Mouse (Mus musculus) adrenal gland, adult 8-10 months (tissue): ENCODE measurements around the gene Bcl2l14. TPM values are rescaled to one million over a fixed set of nuclear protein-coding genes. Genes with fewer than 3 reads are reported as not detected.

Experiments
- DNase-seq: peaks from one replicate; pipeline ENCODE4 v3.0.0; 2022
- total RNA-seq, 4 experiments: library from RNA; stranded (reverse); gene quantifications; 2 replicates each; pipeline ENCODE4 v1.2.4; 2022

Gene Bcl2l14
- total RNA-seq, 4 experiments from 2014 or later: 0.12 to 0.22 TPM; not detected in 2

DNA sequence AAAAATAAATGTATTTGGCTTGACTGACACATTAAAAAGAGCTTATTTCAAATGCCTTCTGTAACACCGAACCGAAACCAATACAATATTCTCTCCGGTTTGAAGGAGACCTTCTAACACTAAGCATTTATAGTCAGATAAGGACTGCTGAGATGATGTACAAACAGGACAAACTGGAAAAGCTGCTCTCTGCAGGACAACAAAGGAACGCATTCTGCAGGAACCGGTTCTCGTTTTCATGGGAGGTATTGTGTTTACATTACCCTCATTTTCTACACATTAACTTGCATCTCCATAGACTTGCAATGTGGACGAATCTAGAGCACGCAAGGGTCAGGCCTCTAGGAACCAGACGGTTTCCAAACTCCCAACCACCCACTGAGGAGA is 7.6 kb downstream of the Bcl2l14 start:
- no peak for DNase-seq

DNA sequence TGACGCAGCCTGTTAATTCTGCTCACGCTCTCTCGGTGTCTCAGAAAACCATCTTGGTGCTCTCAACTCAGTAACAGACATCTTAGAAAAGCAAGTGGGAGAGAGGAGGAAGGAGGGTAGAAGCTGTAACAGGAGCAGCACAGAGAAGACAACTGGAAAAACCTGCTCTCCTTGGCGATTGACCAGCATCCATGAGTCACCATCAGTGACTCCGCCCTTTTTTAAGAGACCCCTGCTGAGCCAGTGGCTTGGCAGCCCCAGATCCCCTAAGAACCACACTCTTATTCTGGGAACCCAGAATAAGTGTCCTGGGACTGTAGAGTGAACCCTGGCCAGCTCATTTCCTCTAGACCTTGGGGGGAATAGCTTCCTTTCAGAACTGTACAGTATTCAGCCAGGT is 11.1 kb downstream of the Bcl2l14 start:
- DNase-seq: no peak

DNA sequence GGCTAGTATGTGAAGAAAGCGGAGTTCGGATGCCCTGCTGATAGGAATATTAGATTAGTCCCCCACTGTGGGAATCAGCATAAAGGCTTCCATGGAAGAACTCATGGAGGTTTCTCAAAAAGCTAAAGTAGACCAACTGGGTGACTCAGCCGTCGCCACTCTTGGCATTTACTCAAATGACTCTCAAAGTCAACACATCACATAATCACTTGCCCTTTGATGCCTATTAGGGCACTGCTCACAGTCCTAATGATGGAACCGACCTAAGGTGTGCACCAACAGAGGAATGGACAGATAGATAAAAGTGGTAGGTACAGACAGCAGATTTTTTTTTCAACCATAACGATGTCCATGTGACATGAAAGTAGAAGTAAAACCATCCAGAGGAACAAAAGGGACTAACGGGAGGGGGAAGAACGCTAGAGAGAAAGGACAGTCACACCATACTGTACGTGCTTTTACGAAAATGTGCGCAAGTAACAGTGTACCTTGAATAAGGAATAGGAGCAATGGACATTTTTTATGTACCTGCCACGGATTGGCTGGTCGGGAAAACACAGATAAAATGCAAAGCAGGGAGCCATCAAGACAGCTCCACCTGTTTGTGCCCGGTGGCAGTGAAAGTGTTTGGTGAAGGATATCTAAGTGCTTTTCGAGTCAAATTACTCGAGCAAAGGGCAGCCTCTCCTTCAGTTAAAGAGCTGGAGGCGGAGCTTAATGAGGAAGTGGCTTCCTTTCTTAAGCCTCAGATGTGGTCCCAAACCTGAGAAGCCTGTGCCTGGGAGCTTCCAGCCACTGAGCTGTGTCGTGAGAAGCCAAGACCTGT is 17.8 kb downstream of the Bcl2l14 start:
- no peak for DNase-seq

DNA sequence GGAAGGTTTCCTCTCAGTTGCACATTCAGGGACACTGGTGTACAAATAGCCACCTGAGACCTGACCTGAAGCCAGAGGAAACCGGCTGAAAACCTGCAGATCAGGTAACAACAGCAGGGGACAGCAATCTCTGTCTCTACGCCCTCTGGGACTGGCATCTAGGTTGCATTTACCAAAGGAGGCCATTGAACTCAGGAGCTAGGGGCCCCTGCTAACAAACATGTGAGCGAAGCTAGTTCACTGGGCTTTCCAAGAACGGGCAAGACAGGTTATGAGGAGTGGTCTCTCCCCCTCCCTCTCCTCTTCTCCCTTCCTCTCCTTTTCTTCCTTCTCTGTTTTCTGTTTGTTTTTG is 18.4 kb downstream of the Bcl2l14 start:
- DNase-seq: no peak

DNA sequence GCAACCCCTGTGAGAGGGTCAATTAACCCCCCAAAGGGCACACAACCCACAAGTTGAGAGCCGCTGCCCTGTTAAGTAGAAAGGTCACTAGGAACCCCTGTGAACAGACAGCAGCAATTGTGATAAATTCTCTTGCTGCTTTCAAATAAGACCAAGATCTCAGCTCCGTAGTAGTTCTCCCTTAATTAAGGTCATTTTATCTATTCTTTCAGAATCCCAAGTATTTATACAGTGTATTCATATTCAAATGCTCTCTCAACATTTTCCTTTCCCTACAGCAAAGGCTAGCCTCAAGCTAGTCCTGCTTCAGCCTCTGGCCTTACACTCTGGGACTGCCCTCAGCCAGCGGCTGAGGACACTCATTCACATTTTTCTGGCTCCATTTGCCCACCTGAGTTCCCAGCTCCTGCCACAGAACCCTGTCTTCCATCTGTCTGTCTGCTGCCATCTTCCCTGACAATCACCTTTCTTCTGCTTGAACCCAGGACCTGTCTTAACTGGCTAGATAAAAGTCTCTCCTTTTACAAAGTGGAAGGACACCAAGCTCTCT is 20.5 kb downstream of the Bcl2l14 start:
- DNase-seq: no peak

DNA sequence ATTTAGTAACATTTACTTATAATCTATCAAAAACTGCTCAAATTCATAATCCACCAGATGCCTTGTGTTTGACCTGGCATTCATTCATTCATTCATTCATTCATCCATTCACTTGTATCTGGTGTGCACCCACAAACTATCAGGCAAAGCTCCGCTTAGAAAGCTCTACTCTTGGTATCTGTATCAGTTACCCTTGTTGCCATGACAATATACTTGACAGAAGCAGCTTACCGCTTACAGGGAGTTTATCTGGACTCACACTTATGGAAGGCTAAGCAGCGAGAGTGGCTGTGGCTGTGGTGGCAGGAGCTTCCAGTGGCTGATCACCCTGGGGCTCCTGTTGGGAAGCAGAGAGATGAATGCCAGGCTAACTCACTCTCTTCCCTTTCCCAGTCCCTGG is 21.8 kb downstream of the Bcl2l14 start:
- DNase-seq: no peak

DNA sequence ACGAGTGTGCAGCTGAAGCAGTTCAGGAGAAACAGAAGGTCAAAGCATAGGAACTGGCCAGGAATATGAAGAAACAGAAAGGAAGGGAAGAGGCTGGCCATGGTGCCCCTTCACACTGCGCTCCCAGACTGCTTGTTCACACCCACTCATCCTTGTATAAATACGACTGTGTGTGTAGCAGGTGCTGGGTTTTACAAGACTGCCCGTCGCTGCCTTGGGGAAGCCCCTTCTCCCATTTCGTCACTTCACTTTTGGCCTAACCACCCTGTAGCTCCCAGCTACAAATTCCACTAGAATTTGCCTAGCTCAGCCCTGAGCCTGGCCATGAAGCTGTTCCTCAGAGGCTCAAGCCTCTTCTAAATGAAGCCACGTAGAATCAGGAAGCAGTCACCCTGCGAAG is 24.3 kb downstream of the Bcl2l14 start:
- no peak for DNase-seq

DNA sequence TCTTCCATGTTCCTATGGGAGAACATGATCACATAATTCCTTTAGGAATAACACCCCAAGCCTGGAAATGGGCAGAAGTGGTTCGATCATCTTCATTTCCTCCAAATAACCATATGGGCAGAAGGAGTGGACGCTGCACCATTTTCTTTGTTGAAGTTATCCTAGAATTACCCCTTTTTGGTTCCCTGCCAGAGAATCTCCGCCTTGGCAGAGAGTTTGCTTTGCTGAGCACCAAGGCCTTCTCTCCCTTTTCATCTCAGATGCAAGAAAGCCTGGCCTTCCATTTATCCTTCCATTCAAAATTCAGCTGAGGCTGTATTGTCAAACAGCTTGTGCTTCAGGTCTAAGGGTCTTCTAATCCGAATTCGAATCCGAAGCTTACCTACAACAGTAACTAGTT is 25.8 kb downstream of the Bcl2l14 start:
- peak; percentile 49 for DNase-seq

DNA sequence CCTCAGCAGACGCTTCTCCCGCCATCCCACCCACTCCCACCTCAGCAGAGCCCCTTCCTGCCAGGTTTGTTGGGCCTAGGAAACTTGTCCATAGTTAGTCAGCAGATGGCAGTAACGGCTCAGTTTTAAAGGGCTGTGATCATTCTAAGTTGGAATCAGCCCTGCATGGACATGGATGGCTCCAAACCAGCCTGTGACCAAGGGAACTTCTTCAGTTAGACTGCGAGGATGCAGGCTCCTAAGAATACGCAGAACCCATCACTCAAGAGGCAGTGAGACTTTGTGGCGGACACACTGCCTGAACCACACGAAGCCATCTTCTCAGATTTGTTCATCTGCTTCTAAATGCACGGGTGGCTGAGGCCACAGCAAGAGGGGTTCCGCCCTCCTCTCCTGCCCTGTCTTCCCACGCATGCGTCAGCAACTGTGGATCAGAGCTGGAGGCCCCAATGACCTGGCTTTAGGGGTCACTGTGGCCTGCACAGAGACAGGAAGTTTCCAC is 29.1 kb downstream of the Bcl2l14 start:
- peak; percentile 52 for DNase-seq

DNA sequence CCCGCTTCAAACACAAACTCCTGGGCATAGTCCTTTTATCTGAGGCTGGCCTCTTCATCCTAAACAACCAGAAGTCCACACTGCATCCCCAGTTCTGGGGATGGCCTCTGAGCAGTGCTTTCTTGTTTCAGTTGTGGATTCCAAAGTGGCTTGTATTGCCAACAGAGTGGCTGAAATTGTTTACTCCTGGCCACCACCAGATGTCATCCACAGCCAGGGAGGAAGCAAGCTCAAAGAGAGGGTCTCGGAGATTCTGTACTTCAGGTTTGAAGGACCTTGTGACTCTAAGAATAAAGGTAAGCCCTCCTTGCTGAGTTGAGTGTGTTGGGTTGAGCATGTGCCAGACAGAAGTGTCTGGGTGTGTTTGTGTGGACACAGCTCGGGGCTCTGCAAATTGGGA is 31.0 kb downstream of the Bcl2l14 start:
- no peak for DNase-seq

DNA sequence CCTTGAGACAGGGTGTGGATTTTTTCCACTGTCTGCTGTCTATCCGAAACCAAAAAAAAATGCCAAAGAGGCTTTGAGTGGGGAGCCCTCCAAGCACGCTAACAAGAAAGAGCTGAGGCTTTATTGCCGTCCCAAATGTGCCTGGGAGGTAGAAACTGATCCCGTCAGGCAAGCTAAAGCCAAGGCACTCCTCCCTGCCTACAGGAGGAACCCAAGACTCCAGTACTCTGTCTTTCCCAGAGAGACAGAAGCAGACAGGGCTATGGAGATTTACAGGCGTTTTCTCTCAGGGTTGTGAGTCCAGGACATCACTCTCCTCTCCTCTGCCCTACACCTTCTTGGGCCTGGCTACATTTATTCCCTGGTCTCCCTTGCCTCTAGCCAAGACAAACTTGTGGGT is 32.3 kb downstream of the Bcl2l14 start:
- DNase-seq: no peak

DNA sequence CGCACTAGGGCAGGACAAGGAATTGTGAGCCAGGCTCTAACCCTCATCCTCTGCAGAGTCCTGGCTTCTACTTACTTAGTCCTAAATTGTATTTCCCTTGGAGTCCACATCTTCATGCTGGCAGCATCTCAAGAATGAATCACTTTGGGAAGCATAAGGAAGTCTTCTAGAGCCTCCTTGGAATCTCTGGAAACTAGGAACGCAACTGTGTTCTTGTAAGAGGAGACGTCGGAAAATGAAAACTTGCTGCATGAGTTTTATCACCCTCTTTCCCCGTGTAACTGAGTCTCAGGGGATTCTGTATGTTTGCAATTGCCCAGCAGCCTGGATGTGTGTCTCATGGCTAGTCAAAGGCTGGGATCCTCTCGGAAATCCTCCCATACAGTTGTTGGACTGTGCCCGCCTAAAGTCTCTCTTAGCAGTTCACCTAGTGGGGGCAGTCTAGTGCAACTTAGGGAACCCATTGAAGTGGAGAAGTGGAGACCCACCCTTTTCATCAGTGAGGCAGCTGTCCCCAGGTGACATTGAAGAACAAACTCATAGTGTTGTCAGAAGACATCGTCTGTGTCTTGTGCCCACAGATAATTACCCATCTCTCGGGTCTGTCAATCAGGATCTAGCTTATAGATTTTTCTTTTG is 34.2 kb downstream of the Bcl2l14 start:
- DNase-seq: no peak

DNA sequence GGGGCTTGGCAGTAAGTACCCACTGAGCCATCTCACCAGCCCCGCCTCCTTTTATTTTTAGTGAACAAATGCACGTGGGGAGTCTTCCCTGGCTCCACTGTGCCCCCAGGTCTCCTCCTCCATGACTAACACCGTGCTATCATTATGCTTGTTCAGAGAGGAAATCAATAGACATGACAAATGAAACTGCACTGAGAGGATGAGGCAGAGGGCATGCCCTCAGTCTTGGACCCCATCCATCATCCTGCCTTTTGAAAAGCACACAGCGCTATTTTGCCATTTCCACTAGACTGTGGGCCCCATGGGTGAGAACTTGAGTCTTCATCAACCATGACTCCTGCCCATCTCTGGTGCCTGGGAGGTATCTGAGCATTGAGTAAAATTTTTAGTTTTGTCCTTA is 35.5 kb downstream of the Bcl2l14 start:
- no peak for DNase-seq

DNA sequence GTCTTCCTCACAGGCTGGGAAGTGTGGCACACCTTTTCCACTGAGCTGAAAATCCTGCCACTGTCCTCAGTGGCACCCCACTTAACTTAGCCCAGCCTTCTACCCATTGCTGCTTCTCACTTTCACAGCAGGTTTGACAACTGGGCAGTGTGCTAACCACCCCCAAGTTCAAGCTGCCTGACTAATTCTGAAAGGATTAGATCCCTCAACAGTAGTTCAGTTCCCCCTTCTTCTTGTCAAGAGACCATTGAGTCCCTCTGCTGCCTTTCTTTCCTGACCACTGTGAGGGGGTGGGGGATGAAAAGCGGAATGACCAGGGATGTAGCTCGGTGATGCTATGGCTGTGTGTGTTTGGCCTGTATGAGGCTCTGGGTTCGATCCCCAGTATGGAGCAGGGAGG is 37.2 kb downstream of the Bcl2l14 start:
- no peak for DNase-seq

DNA sequence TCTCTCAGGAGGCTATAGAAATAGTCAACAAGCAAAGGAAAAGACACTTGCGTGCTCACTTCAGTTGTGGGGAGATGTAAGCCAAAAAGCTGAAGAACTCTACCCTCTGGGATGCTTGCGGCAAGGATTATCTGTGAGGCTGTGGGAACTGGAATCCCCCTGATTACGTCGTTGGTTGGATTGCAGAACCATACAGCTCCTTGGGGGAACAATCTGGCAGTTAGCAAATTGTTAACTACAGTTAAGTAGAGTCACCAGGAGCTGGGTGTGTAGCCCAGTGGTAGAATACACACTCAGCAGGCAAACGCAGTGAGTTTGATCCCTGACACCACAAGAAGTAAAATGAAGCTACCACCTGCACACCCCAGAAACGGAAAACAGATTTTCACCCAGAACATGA is 37.9 kb downstream of the Bcl2l14 start:
- no peak for DNase-seq

DNA sequence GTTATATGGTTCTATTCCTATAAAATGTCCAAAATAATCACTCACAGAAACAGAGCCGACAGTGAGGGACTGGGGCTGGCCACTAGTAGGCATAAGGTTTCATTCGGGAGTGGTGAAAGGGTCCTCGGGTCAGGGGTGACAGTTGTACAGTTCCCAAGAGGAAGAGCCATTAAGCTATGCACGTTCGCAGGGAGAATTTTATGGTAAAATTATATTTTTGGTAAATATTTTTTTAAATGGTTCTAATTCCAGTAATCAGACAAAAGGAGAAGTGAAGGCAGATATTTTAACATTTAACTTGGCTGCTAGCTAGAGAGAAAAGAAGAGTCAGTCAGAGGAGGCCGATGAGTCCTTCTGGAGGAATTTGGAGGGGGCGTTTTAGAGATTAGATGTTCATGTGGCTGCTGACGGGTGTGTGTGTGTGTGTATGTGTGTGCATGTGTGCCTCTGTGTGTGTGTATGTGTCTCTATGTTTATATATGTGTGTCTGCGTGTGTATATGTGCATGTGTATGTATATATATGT is 38.8 kb downstream of the Bcl2l14 start:
- DNase-seq: no peak

DNA sequence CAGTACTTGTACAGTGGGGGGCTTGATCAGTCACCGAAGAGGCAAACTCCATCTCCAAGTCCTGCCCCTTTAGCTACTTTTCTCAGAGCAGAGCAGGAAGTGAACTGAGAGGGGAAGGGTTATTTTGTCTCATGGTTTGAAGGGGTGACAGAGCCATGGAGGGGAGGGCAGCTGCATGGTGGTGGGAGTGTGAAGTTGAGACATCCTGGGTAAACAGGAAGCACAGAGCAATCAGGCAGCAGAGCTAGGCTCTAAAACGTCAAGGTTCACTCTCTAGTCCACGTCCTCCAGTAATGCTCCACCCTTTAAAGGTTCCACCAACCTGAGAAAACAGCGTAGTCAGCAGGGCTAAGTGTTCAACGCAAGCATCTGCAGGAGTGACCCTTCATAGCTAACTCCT is 40.8 kb downstream of the Bcl2l14 start:
- no peak for DNase-seq

DNA sequence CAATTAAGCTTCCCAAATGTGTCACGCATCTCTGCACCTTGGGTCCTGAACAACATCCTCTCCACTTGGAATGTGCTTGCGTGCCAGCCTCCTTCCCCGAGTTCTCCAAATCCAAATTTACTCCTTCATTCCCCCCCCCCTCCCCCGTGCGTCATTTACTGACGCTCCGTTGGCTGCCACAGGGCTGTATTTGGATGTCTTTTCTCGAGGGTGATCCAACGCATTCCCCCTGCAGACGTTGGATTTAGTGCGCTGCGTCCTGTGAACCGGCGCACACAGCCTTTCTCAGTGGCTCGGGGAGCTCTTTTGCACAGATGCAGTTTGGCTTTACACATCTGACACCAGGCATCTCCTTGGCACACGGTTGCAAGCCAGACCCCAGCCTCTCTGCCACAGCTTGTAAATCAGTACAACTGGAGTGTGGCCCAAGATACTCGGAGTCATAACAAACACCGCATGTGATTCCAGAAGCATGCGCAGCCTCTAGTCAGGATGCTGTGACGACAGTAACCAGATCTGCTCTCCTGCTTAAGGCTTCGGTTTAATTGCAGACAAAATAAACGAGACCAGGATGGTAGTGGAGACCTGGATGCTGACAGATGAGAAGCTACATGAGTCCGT is 43.4 kb downstream of the Bcl2l14 start:
- DNase-seq: no peak

DNA sequence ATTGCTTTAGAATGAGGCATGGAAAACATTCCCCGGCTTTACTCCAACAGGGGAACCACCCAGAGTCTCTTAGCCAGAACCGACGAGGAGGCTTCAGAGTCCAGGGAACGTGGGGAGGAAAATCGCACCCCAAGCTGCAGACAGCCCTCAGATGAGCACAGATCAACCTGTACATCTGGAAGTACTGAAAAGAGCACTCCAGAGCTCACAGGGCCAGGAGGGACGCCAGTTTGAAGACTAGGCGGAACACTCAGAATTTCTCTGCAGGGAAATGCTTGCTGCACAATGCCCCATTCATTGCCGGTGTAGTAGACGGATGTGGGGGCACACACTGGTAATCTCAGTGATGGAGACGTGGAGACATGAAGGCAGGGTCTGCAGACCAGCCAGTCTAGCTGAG is 43.9 kb downstream of the Bcl2l14 start:
- DNase-seq: no peak

DNA sequence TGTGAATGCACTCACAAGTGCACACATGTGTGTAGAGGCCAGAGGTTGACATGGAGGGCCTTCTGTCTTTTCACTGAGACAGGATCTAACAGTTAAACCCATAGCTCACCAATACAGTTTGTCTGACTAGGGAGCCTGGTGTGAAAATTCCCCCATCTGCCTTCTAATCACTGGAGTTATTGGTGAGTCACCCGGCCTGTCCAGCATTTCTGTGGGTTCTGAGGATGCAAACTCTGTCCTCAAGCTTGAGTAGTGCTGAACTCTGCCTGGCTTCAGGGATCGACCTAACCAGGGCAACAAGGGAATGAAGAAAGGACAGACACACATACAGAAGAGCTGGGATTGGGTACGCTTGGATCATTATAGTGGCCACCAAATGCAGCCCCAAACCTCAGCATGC is 45.6 kb downstream of the Bcl2l14 start:
- DNase-seq: no peak

DNA sequence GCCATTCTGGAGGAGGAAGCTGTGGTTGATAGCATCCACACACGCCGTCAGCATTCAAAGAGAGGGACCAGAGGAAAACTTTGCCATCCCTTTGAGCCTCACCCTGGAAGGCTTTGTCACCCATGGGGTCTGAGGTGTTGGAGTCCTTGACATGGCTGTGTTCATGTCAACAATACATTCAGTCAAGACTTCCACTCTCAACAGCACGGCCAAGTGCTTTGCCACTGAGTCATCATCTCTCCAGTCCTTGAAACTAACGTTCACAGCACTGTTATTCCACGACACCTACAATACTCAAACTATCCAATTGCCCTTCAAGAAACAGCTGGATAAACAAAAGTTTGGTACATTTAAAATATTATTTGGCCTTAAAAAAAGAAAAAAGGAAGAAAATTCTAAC is 46.1 kb downstream of the Bcl2l14 start:
- DNase-seq: no peak

DNA sequence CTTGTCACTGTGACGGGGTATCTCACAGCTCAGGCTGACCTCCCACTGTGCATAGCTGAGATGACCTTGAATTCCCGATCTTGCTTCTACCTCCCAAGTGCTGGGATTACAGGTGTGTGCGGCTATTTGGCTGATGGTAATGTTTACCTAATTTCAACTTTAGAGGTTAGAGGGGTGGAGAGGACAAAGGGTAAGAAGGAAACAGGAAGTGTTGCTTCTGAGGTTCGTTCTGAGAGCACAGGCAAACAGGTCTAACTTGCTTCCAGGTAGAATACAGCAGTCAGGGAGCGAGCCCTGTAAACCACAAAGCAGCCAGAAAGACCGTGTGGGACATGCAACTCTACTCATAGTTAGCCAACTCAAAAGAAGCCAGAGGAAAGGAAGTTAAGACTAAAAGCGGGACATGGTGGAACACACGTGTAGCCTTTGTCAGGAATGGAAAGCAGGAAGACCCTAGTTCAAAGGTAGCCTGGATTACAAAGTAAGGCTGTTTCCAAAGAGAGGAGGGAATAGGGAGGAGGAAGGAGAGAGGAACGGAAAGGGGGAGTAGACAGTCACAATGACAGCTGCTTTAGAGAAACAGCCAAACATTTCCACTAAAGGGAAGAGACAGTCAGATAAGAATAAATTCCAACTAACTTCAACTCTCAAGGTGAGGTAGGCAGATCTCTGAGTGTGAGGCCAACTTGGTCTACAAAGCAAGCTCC is 47.2 kb downstream of the Bcl2l14 start:
- DNase-seq: no peak

DNA sequence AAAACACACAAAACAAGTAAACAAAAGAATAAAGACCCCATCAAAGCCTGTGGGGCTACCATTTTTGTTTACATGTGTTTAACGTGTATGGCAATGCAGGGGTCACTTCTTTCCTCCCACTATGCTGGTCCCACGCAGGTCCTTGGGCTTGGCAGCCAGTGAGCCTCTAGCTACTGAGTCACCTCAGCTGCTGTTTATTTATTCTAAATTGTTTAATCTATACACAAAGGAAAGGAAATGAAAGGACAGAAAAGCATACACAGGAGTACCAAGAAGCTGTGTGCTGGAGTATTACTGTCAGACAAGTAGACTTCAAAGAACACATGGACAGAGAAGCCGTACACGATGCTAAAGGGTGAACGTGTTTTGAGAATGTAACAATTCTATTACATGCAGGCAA is 47.8 kb downstream of the Bcl2l14 start:
- no peak for DNase-seq
